Mouse (Mus musculus): ENCODE data around the gene Ccdc141.

GRCm38 (mm10) chr2:77033322-77034060, 136.9 kb downstream of the Ccdc141 start:
- TF ChIP-seq POLR2A (IDR thresholded peaks at IDR 0.05; ENCODE audit: borderline replicate concordance, low read depth, low read length) (no peak), CTCF (IDR thresholded peaks at IDR 0.05; ENCODE audit: low read depth, low read length) (no peak)
